Mouse (Mus musculus): ENCODE data around the gene C3. TPM values are rescaled to one million over a fixed set of nuclear protein-coding genes. Genes with fewer than 3 reads are reported as not detected.

The C3 gene
- polyA plus RNA-seq, 1 experiment from 2014 or later: 0.34 TPM

DNA sequence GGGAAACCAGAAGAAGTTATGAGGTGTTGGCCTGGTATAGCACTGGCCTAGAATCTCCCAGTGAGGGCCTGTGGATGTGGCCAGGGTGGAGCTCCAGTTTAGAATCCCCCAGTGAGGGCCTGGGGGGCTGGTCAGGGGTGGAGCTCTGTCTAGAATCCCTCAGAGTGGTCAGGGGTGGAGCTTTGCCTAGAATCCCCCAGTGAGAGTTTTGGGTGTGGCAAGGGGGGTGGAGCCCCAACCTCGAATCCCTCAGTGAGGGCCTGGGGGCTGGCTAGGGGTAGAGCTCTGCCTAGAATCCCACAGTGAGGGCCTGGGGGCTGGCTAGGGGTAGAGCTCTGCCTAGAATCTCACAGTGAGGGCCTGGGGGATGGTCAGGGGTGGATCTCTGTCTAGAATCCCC is 33.9 kb upstream of the C3 start:
- Histone ChIP-seq H3K36me3 (peaks cover 49% of the 10 kb centered on the region), H3K4me1 (replicated peaks) (no peaks in the 10 kb centered on the region), H3K9me3 (no peaks in the 10 kb centered on the region), H3K4me2 (replicated peaks) (no peak overlapping the region), H3K27me3 (no peaks in the 10 kb centered on the region), H3K4me3 (replicated peaks) (no peak overlapping the region), H3K27ac (no peak overlapping the region), H3K9ac (replicated peaks) (no peak overlapping the region)
- ATAC-seq: no peak
- 47% methylated on average over 1 of the region's 1 CpGs for WGBS

DNA sequence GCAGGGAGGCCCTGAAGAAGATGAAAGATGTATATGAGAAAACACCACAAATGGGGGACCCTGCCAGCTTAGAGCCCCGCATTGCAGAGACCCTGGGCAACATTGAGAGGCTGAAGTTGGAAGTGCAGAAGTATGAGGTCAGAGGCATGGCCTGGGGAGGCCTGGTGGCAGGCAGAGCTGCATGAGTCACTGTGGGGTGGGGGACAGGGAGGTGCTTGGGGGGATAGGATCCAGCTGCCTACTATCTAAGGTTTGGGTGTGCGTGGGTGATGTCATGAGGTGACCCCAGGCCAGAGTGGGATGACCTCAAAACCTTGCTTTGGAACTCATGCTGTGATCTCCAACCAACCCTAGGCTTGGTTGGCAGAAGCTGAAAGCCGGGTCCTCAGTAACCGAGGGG is 33.4 kb upstream of the C3 start:
- no peaks in the 10 kb centered on the region for H3K4me1 ChIP-seq (replicated peaks)
- H3K9me3 ChIP-seq: no peaks in the 10 kb centered on the region
- H3K27me3 ChIP-seq: no peaks in the 10 kb centered on the region
- WGBS: 97% methylated on average over 4 of the region's 4 CpGs
- no peak for ATAC-seq
- H3K27ac ChIP-seq: no peak overlapping the region
- no peak overlapping the region for H3K4me3 ChIP-seq (replicated peaks)
- H3K36me3 ChIP-seq: peaks cover 50% of the 10 kb centered on the region
- no peak overlapping the region for H3K9ac ChIP-seq (replicated peaks)
- H3K4me2 ChIP-seq (replicated peaks): no peak overlapping the region

GRCm38 (mm10) chr17:57260351-57260750 is 32.4 kb upstream of the C3 start:
- Histone ChIP-seq H3K4me1 (replicated peaks) (no peaks in the 10 kb centered on the region), H3K27ac (no peak overlapping the region), H3K27me3 (no peaks in the 10 kb centered on the region), H3K9ac (replicated peaks) (no peak overlapping the region), H3K36me3 (peaks cover 53% of the 10 kb centered on the region), H3K4me3 (replicated peaks) (no peak overlapping the region), H3K4me2 (replicated peaks) (no peak overlapping the region), H3K9me3 (no peaks in the 10 kb centered on the region)
- WGBS: 93% methylated on average over 9 of the region's 9 CpGs
- ATAC-seq: no peak

DNA sequence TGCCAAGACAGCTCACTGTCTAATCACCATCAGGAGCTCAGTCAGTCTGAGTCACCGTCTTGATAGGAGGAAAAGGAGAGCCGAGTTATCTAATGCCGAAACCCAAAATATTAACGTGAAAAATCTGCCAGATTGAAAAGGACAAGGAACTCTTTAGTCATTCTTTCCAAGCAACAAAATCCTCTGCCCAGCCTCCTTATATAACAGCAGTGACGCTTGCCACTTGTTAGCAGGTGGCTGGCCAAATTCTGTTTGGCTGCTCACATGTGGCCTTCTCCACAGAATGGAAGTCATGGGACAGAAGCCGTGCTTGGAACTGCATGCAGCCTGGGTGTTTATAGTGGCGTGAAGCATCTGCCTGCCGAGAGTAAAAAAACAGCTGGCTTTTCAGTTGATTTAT is 31.8 kb upstream of the C3 start:
- Histone ChIP-seq H3K4me1 (replicated peaks) (no peaks in the 10 kb centered on the region), H3K27ac (no peak overlapping the region), H3K4me3 (replicated peaks) (no peak overlapping the region), H3K9ac (replicated peaks) (no peak overlapping the region), H3K4me2 (replicated peaks) (no peak overlapping the region), H3K27me3 (no peaks in the 10 kb centered on the region), H3K36me3 (peaks cover 59% of the 10 kb centered on the region), H3K9me3 (no peaks in the 10 kb centered on the region)
- 94% methylated on average over 8 of the region's 8 CpGs for WGBS
- no peak for ATAC-seq

- no peak overlapping the region for H3K27ac ChIP-seq
- no peak overlapping the region for H3K9ac ChIP-seq (replicated peaks)
- WGBS: 94% methylated on average over 3 of the region's 3 CpGs
- H3K4me2 ChIP-seq (replicated peaks): no peak overlapping the region
- H3K36me3 ChIP-seq: peaks cover 60% of the 10 kb centered on the region
- no peaks in the 10 kb centered on the region for H3K27me3 ChIP-seq
- no peak overlapping the region for H3K4me3 ChIP-seq (replicated peaks)
- no peak for ATAC-seq
- no peaks in the 10 kb centered on the region for H3K9me3 ChIP-seq
- H3K4me1 ChIP-seq (replicated peaks): no peaks in the 10 kb centered on the region
These were observed 30.3 kb upstream of the C3 start for GRCm38 (mm10) chr17:57258191-57258590.

DNA sequence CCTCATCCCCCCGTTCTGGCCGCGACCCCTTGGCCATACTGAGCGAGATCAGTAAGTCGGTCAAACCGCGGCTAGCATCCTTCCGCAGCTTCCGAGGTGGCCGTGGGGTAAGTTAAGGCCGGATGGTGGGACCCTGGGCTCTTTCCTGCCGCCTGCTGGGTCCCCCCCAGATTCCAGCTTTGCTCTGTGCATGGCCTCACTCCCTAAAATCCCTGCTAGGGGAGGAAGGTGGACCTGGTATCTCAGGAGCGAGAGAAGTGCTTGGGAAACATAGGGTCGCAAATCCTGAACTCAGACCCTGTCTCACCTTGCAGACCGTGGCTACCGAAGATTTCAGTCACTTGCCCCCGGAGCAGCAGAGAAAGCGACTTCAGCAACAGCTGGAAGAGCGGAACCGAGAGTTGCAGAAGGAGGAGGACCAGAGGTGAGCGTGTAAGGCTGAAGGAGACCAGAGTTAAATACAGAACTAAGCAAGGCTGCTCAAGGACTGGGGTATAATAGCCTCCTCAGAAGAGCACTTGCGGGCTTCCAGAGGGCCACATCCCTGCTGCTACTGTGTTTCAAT is 29.1 kb upstream of the C3 start:
- H3K4me1 ChIP-seq (replicated peaks): no peaks in the 10 kb centered on the region
- no peak for ATAC-seq
- 95% methylated on average over 22 of the region's 22 CpGs for WGBS
- no peak overlapping the region for H3K4me3 ChIP-seq (replicated peaks)
- peaks cover 48% of the 10 kb centered on the region for H3K36me3 ChIP-seq
- no peaks in the 10 kb centered on the region for H3K27me3 ChIP-seq
- H3K4me2 ChIP-seq (replicated peaks): no peak overlapping the region
- no peaks in the 10 kb centered on the region for H3K9me3 ChIP-seq
- H3K27ac ChIP-seq: no peak overlapping the region
- H3K9ac ChIP-seq (replicated peaks): no peak overlapping the region

GRCm38 (mm10) chr17:57255354-57255753 is 27.4 kb upstream of the C3 start:
- Histone ChIP-seq H3K4me1 (replicated peaks) (peaks cover 5% of the 10 kb centered on the region), H3K27me3 (no peaks in the 10 kb centered on the region), H3K36me3 (peaks cover 38% of the 10 kb centered on the region), H3K9me3 (no peaks in the 10 kb centered on the region), H3K27ac (no peak overlapping the region), H3K4me3 (replicated peaks) (no peak overlapping the region), H3K9ac (replicated peaks) (no peak overlapping the region), H3K4me2 (replicated peaks) (no peak overlapping the region)
- WGBS: 93% methylated on average over 14 of the region's 14 CpGs
- ATAC-seq: no peak

DNA sequence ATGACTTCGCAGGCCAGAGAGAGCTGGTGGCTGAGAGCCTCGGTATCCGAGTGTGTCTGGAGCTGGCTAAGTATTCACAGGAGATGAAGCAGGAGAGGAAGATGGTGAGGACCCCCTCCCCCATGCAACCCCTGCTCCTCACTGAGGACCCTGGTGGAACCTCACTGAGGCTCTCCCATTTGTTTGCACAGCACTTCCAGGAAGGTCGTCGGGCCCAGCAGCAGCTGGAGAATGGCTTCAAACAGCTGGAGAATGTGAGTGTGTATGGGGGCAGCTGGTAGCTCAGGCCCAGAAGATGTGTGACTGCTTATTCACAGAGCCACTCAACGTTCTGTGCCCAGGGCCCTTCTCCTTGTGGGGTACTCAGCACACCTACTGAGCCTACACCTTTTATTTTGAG is 25.4 kb upstream of the C3 start:
- Histone ChIP-seq H3K36me3 (peaks cover 30% of the 10 kb centered on the region), H3K4me2 (replicated peaks) (no peak overlapping the region), H3K4me1 (replicated peaks) (peaks cover 23% of the 10 kb centered on the region), H3K4me3 (replicated peaks) (no peak overlapping the region), H3K27ac (no peak overlapping the region), H3K27me3 (no peaks in the 10 kb centered on the region), H3K9me3 (no peaks in the 10 kb centered on the region), H3K9ac (replicated peaks) (no peak overlapping the region)
- ATAC-seq: no peak
- WGBS: 85% methylated on average over 6 of the region's 6 CpGs

GRCm38 (mm10) chr17:57251431-57251830 is 23.5 kb upstream of the C3 start:
- Histone ChIP-seq H3K4me1 (replicated peaks) (peaks cover 29% of the 10 kb centered on the region), H3K9me3 (no peaks in the 10 kb centered on the region), H3K9ac (replicated peaks) (no peak overlapping the region), H3K4me3 (replicated peaks) (no peak overlapping the region), H3K27me3 (no peaks in the 10 kb centered on the region), H3K36me3 (peaks cover 19% of the 10 kb centered on the region), H3K27ac (no peak overlapping the region), H3K4me2 (replicated peaks) (no peak overlapping the region)
- WGBS: 94% methylated on average over 3 of the region's 3 CpGs
- no peak for ATAC-seq

DNA sequence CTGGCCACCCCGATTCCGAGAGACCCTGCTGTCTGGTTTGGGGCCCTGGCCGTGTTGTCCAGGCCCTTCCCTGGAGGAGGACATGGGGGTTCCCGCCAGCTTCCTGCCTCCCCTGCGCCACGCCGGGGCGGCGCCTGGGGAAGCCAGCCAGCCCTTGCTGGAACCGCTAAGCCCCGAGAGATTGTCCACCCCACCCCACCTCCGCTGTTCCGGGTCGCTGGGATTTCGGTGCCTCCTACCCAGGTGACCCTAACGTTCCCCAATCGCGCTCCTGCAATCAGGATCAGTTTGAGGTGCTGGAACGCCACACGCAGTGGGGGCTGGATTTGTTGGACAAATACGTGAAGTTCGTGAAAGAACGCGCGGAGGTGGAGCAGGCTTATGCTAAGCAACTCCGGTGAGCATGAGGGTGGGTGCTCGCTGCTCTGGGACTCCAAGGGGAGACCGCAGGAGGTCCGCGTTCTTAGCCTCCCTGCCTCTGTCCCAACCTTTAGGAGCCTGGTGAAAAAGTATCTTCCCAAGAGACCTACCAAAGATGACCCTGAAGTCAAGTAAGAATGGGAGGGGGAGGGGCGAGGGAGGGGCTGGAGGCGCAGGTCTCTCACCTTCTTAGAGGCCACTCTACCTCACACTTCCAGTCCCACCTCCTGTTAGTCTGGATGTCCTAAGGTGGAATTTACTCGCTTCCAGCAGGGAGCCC is 22.7 kb upstream of the C3 start:
- Histone ChIP-seq H3K36me3 (peaks cover 18% of the 10 kb centered on the region), H3K4me2 (replicated peaks) (peak overlapping the region; percentile 90), H3K4me1 (replicated peaks) (peaks cover 35% of the 10 kb centered on the region), H3K27me3 (no peaks in the 10 kb centered on the region), H3K9ac (replicated peaks) (peak overlapping the region; percentile 57), H3K27ac (no peak overlapping the region), H3K4me3 (replicated peaks) (peak overlapping the region; percentile 58), H3K9me3 (no peaks in the 10 kb centered on the region)
- no peak for ATAC-seq
- 2% methylated on average over 33 of the region's 33 CpGs for WGBS

DNA sequence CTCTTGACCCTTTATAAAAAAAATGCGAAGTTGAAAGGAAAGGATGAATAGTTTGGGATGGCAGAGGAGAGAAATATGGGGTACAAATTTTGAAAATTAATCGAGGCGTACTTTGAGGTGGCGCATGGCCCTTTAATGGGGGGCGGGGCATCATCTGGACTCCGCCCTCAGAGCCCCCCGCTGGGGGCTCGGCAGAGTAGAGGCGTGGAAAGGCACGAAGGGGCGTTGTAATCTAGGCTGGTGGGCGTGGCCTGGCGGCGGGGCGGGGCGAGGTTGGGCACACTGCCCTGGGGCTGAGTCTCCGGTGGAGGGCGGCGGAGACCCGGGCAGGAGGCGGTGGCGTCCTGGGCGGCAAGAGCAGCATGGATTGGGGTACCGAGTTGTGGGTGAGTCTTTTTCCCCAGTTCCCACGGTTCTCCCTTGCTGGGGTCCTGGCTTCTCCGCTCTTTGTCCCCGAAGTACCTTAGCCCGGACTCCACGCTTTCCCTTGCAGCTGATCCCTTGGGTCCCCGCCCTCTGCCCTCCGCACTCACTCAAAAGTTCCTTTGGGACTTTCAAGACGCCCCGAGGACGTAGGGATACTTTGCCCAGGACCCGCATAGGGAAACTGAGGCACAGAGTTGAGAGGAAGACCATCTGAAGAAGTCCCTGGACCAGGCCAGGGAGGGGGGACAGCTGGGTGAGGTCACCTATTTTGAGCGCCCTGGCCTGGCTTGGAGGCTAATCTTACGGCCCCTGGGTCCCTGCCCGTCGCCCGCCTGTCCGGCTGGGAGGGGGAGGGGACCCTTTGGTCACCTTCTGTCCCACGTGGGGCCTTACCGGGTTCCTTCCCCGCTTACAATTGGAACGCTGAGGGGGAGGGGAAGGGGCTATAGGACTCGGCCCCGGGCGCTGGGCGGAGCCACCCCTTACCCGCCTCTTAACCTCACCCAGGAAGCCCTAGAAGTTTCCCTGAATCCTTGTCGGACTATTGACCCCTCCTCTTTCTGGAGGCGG is 21.5 kb upstream of the C3 start, which contains the start of gene Trip10:
Trip10 (plus strand) TSS at position 270 of the 996 bp plus-strand sequence.
- Histone ChIP-seq H3K4me2 (replicated peaks) (peak within 1 kb of the TSS; percentile 90), H3K9me3 (no peaks in the 10 kb centered on the region), H3K4me1 (replicated peaks) (peaks cover 35% of the 10 kb centered on the region), H3K36me3 (peaks cover 7% of the 10 kb centered on the region), H3K9ac (replicated peaks) (peak within 1 kb of the TSS; percentile 57), H3K27me3 (no peaks in the 10 kb centered on the region), H3K27ac (peak within 1 kb of the TSS; percentile 78), H3K4me3 (replicated peaks) (peak within 1 kb of the TSS; percentile 58)
- ATAC-seq: no peak
- WGBS: under 1% methylated on average over 52 of the region's 52 CpGs

GRCm38 (mm10) chr17:57248771-57249170 is 20.8 kb upstream of the C3 start:
- H3K4me1 ChIP-seq (replicated peaks): peaks cover 35% of the 10 kb centered on the region
- H3K4me2 ChIP-seq (replicated peaks): peak overlapping the region; percentile 90
- H3K27me3 ChIP-seq: no peaks in the 10 kb centered on the region
- peak overlapping the region; percentile 78 for H3K27ac ChIP-seq
- H3K9me3 ChIP-seq: no peaks in the 10 kb centered on the region
- no peak for ATAC-seq
- peak overlapping the region; percentile 58 for H3K4me3 ChIP-seq (replicated peaks)
- WGBS: 8% methylated on average over 13 of the region's 13 CpGs
- H3K9ac ChIP-seq (replicated peaks): peak overlapping the region; percentile 44
- H3K36me3 ChIP-seq: peaks cover 7% of the 10 kb centered on the region; the same call in 1 of the 2 replicates

Data from midbrain, embryonic 13.5 days (tissue).